Comparison of ENCODE assay signal across 8 mouse cellular contexts in genomic region chr11:22437140-22437850, GRCm38 (mm10).
A peak's percentile ranks its signal among the peaks of the same experiment; 100 is the strongest.
DNase-seq lines count a peak whose midpoint lies in the region; ATAC-seq and TF ChIP-seq lines count a peak whose summit lies in the region.

No protein-coding gene starts in this region.

- no peaks in the 10 kb centered on the region for H3K9me3 ChIP-seq in forebrain, embryonic 15.5 days
- no peaks in the 10 kb centered on the region for H3K9me3 ChIP-seq in lung, postnatal 0 days (ENCODE audit: low read length)

- no peaks in the 10 kb centered on the region for H3K79me2 ChIP-seq in C2C12 (ENCODE audit: control insufficient read depth, insufficient read depth)

- no peaks in the 10 kb centered on the region for H3K36me3 ChIP-seq in C2C12 (ENCODE audit: control insufficient read depth, insufficient read depth)
- H3K36me3 ChIP-seq in forebrain, embryonic 15.5 days = no peaks in the 10 kb centered on the region
- H3K36me3 ChIP-seq in lung, postnatal 0 days (ENCODE audit: insufficient read depth, low read length) = no peaks in the 10 kb centered on the region

- H3ac ChIP-seq in C2C12 (ENCODE audit: control insufficient read depth, insufficient read length, low read depth) = no peak overlapping the region

- 11% methylated on average over 5 of the region's 5 CpGs for WGBS in forebrain, embryonic 15.5 days
- under 1% methylated on average over 5 of the region's 5 CpGs for WGBS in lung, postnatal 0 days

- H3K27ac ChIP-seq in forebrain, embryonic 15.5 days (replicated peaks) = no peak overlapping the region
- H3K27ac ChIP-seq in lung, postnatal 0 days (ENCODE audit: low read length) = peak overlapping the region; percentile 68

- DNase-seq in brain, adult 2 months (ENCODE audit: low read depth, low spot score) = peak; percentile 82
- DNase-seq in heart, postnatal 25 days (ENCODE audit: low spot score) = peak; percentile 58
- peak; percentile 18 to 26 for DNase-seq in layer of hippocampus, adult 8-10 months (ENCODE audit: low spot score in 2 of 2)
- DNase-seq in lung, postnatal 0 days (ENCODE audit: low spot score) = peak; percentile 96
- DNase-seq in right cerebral cortex, postnatal 10 days (ENCODE audit: low spot score in 2 of 2) = peak; percentile 63 to 66
- no peak for DNase-seq in thymus, postnatal 0 days (ENCODE audit: low spot score)

- TF ChIP-seq CTCF in C2C12 (IDR thresholded peaks at IDR 0.05; ENCODE audit: control insufficient read depth, insufficient read depth, insufficient read length) = peak; percentile 41
- TF ChIP-seq CTCF in lung, postnatal 0 days (IDR thresholded peaks at IDR 0.05) = peak; percentile 85

- no peaks in the 10 kb centered on the region for H3K4me1 ChIP-seq in forebrain, embryonic 15.5 days
- 0 out of 2 replicates have a peak, but pooled peaks cover 10% of the 10 kb centered on the region for H3K4me1 ChIP-seq in lung, postnatal 0 days (ENCODE audit: insufficient read depth, low read depth, low read length)

- H3K79me3 ChIP-seq in C2C12 (ENCODE audit: low read depth) = no peaks in the 10 kb centered on the region

- no peak overlapping the region for H3K4me2 ChIP-seq in forebrain, embryonic 15.5 days (replicated peaks)
- no peak overlapping the region for H3K4me2 ChIP-seq in lung, postnatal 0 days (replicated peaks; ENCODE audit: low read depth, low read length)

- no peak overlapping the region for H3K9ac ChIP-seq in forebrain, embryonic 15.5 days (replicated peaks)
- H3K9ac ChIP-seq in lung, postnatal 0 days (replicated peaks; ENCODE audit: low read depth) = no peak overlapping the region

- H3K4me3 ChIP-seq in C2C12 (ENCODE audit: insufficient read depth, poor library complexity, severe bottlenecking) = no peak overlapping the region
- no peak overlapping the region for H3K4me3 ChIP-seq in forebrain, embryonic 15.5 days
- no peak overlapping the region for H3K4me3 ChIP-seq in lung, postnatal 0 days (ENCODE audit: low read depth, low read length)

- ATAC-seq in forebrain, embryonic 15.5 days (replicated peaks) = peak; percentile 86
- ATAC-seq in lung, postnatal 0 days = peak; percentile 100

- intact Hi-C loops in heart, postnatal 25 days (cut with DNase I) = loop anchor here (5.0 kb wide), 2 partner anchors 180 to 210 kb away; no protein-coding TSS in a partner anchor

- TF ChIP-seq EP300 in lung, postnatal 0 days (IDR thresholded peaks at IDR 0.05) = peak; percentile 52; the same call in 1 of the 2 replicates

- H3K27me3 ChIP-seq in C2C12 (ENCODE audit: control insufficient read depth, insufficient read depth, insufficient read length) = no peaks in the 10 kb centered on the region
- no peaks in the 10 kb centered on the region for H3K27me3 ChIP-seq in forebrain, embryonic 15.5 days
- no peaks in the 10 kb centered on the region for H3K27me3 ChIP-seq in lung, postnatal 0 days (replicated peaks; ENCODE audit: insufficient read depth, low read length)

TF ChIP-seq in C2C12, 6 proteins besides CTCF, POLR2A, EP300 and RAD21:
- no peak for TF ChIP-seq MYOG (IDR thresholded peaks at IDR 0.05; ENCODE audit: control insufficient read depth, extremely low read depth, insufficient read length)
- peak; percentile 62 for TF ChIP-seq FOSL1 (IDR thresholded peaks at IDR 0.05; ENCODE audit: insufficient read depth, low read length, poor library complexity, severe bottlenecking)
- TF ChIP-seq USF1 (IDR thresholded peaks at IDR 0.05; ENCODE audit: low read depth) = peak; percentile 96
- TF ChIP-seq MAX (IDR thresholded peaks at IDR 0.05) = peak; percentile 87
- no peak for TF ChIP-seq MYOD1 (IDR thresholded peaks at IDR 0.05; ENCODE audit: control insufficient read depth, insufficient read length, low read depth)
- TF ChIP-seq CEBPB (IDR thresholded peaks at IDR 0.05; ENCODE audit: low read depth) = no peak
